In genomic region chr12:4233572-4234508, GRCm38 (mm10) we compare ENCODE assay signal across 7 mouse cellular contexts. TPM values are rescaled to one million over a fixed set of nuclear protein-coding genes. Genes with fewer than 3 reads are reported as not detected.
DNase-seq lines count a peak whose midpoint lies in the region; ATAC-seq lines count a peak whose summit lies in the region.

Gene Ptrhd1 (plus strand): TSS chr12:4234027.
Gene Cenpo (minus strand): TSS chr12:4234294.

- peaks cover 12% of the 10 kb centered on the region; the same call in 1 of the 2 replicates for H3K36me3 ChIP-seq in embryonic facial prominence, embryonic 12.5 days
- H3K36me3 ChIP-seq in limb, embryonic 11.5 days (ENCODE audit: control insufficient read depth, insufficient read depth, low read length), result no peaks in the 10 kb centered on the region; the same call in 1 of the 2 replicates
- H3K36me3 ChIP-seq in midbrain, embryonic 14.5 days (ENCODE audit: control insufficient read depth, insufficient read depth, low read length), result peaks cover 9% of the 10 kb centered on the region; the same call in 1 of the 2 replicates

- peak; percentile 91 for DNase-seq in adrenal gland, postnatal 25 days
- peak; percentile 100 for DNase-seq in heart, adult 11 months
- DNase-seq in kidney, adult 18-20 months, result peak; percentile 99
- peak; percentile 95 for DNase-seq in limb, embryonic 11.5 days (ENCODE audit: low spot score)
- DNase-seq in midbrain, embryonic 14.5 days, result peak; percentile 97
- DNase-seq in spleen, adult 18-20 months, result peak; percentile 92 to 95

- H3K4me3 ChIP-seq in embryonic facial prominence, embryonic 12.5 days, result peak within 1 kb of the TSS; percentile 79
- H3K4me3 ChIP-seq in limb, embryonic 11.5 days (ENCODE audit: low read depth, low read length), result peak within 1 kb of the TSS; percentile 65
- peak within 1 kb of the TSS; percentile 66 for H3K4me3 ChIP-seq in midbrain, embryonic 14.5 days (replicated peaks; ENCODE audit: low read depth, low read length)

- ATAC-seq in embryonic facial prominence, embryonic 12.5 days (ENCODE audit: insufficient number of reproducible peaks, insufficient read depth, low FRiP score, low TSS enrichment), result peak; percentile 98
- peak; percentile 98 for ATAC-seq in limb, embryonic 11.5 days (ENCODE audit: insufficient number of reproducible peaks, low FRiP score, low TSS enrichment, low read depth)
- peak; percentile 98 for ATAC-seq in midbrain, embryonic 14.5 days (ENCODE audit: low FRiP score, low TSS enrichment)

- WGBS in embryonic facial prominence, embryonic 12.5 days, result under 1% methylated on average over 50 of the region's 50 CpGs
- WGBS in limb, embryonic 11.5 days, result under 1% methylated on average over 50 of the region's 50 CpGs
- under 1% methylated on average over 50 of the region's 50 CpGs for WGBS in midbrain, embryonic 14.5 days

- no peaks in the 10 kb centered on the region for H3K9me3 ChIP-seq in embryonic facial prominence, embryonic 12.5 days
- no peaks in the 10 kb centered on the region for H3K9me3 ChIP-seq in limb, embryonic 11.5 days (ENCODE audit: control insufficient read depth, low read length)
- H3K9me3 ChIP-seq in midbrain, embryonic 14.5 days (ENCODE audit: control insufficient read depth, low read length), result no peaks in the 10 kb centered on the region

- peak within 1 kb of the TSS; percentile 58 for H3K9ac ChIP-seq in embryonic facial prominence, embryonic 12.5 days
- H3K9ac ChIP-seq in limb, embryonic 11.5 days (ENCODE audit: low read length), result peak within 1 kb of the TSS; percentile 73
- H3K9ac ChIP-seq in midbrain, embryonic 14.5 days (replicated peaks; ENCODE audit: low read length), result peak within 1 kb of the TSS; percentile 78

- peak within 1 kb of the TSS; percentile 72 for H3K4me2 ChIP-seq in embryonic facial prominence, embryonic 12.5 days (replicated peaks)
- H3K4me2 ChIP-seq in limb, embryonic 11.5 days (ENCODE audit: low read depth, severe bottlenecking), result peak within 1 kb of the TSS; percentile 62
- H3K4me2 ChIP-seq in midbrain, embryonic 14.5 days (ENCODE audit: low read length), result peak within 1 kb of the TSS; percentile 75

- no peaks in the 10 kb centered on the region for H3K27me3 ChIP-seq in embryonic facial prominence, embryonic 12.5 days
- H3K27me3 ChIP-seq in limb, embryonic 11.5 days (ENCODE audit: control insufficient read depth, insufficient read depth, low read length), result no peaks in the 10 kb centered on the region
- no peaks in the 10 kb centered on the region for H3K27me3 ChIP-seq in midbrain, embryonic 14.5 days (ENCODE audit: control insufficient read depth, insufficient read depth, low read length)

- H3K4me1 ChIP-seq in embryonic facial prominence, embryonic 12.5 days, result peaks cover 10% of the 10 kb centered on the region
- peaks cover 3% of the 10 kb centered on the region; the same call in 1 of the 2 replicates for H3K4me1 ChIP-seq in limb, embryonic 11.5 days (ENCODE audit: control insufficient read depth, insufficient read depth, low read length)
- no peaks in the 10 kb centered on the region; the same call in 1 of the 2 replicates for H3K4me1 ChIP-seq in midbrain, embryonic 14.5 days (ENCODE audit: control insufficient read depth, insufficient read depth, low read length)

- peak within 1 kb of the TSS; percentile 93 for H3K27ac ChIP-seq in embryonic facial prominence, embryonic 12.5 days
- peak within 1 kb of the TSS; percentile 52; the same call in 1 of the 2 replicates for H3K27ac ChIP-seq in limb, embryonic 11.5 days (replicated peaks; ENCODE audit: low read depth, low read length)
- peak within 1 kb of the TSS; percentile 98 for H3K27ac ChIP-seq in midbrain, embryonic 14.5 days (replicated peaks; ENCODE audit: low read depth, low read length)

RNA-seq across cellular contexts. Expression of gene Ptrhd1, which starts in this region (rescaled TPM):
- 7.4 and 7.6 TPM in 2 replicates for total RNA-seq in adrenal gland, postnatal 25 days (2021)
- 4.8 and 5.2 TPM in 2 replicates for polyA plus RNA-seq in embryonic facial prominence, embryonic 12.5 days (2016; fragmentation: Nextera tagmentation; extraction: Ambion mirVana)
- 5.1 and 5.6 TPM in 2 replicates for polyA plus RNA-seq in limb, embryonic 11.5 days (2014; fragmentation: Nextera tagmentation; extraction: Ambion mirVana)
- 6.1 and 6.2 TPM in 2 replicates for polyA plus RNA-seq in midbrain, embryonic 14.5 days (2014; fragmentation: Nextera tagmentation; extraction: Ambion mirVana)

RNA-seq across cellular contexts. Expression of gene Cenpo, which starts in this region (rescaled TPM):
- total RNA-seq in adrenal gland, postnatal 25 days (2021), result 9.6 and 10.2 TPM in 2 replicates
- polyA plus RNA-seq in embryonic facial prominence, embryonic 12.5 days (2016; fragmentation: Nextera tagmentation; extraction: Ambion mirVana), result 17.1 and 17.7 TPM in 2 replicates
- 18.7 and 25.9 TPM in 2 replicates for polyA plus RNA-seq in limb, embryonic 11.5 days (2014; fragmentation: Nextera tagmentation; extraction: Ambion mirVana)
- 7.2 and 9.3 TPM in 2 replicates for polyA plus RNA-seq in midbrain, embryonic 14.5 days (2014; fragmentation: Nextera tagmentation; extraction: Ambion mirVana)

Comparison
In these comparisons a context has a peak if more than half of its experiments do, and no peak if none do; other contexts are left out.
1. Peak in every context shown above with its lines: DNase-seq, ATAC-seq, H3K4me3 ChIP-seq and H3K27ac ChIP-seq.